Mouse (Mus musculus) testis, postnatal 10 days (tissue): ENCODE data around the gene Serpinf2.
"Not testable (repeated sequence)": the region's sequence is repeated elsewhere in the genome, so short reads cannot be mapped to it uniquely, and the experiment has no call there.

Experiments
- DNase-seq: peaks from one replicate; pipeline ENCODE4 v3.0.0; 2021; ENCODE audit warnings: low spot score

Gene Serpinf2

GRCm38 (mm10) chr11:75459141-75459711 is 19.8 kb upstream of the Serpinf2 start:
- peak; percentile 41 for DNase-seq

GRCm38 (mm10) chr11:75458628-75459041 is 19.2 kb upstream of the Serpinf2 start:
- peak; percentile 35 for DNase-seq

- DNase-seq = peak; percentile 55
These were observed 18.8 kb upstream of the Serpinf2 start for GRCm38 (mm10) chr11:75458169-75458568.

DNA sequence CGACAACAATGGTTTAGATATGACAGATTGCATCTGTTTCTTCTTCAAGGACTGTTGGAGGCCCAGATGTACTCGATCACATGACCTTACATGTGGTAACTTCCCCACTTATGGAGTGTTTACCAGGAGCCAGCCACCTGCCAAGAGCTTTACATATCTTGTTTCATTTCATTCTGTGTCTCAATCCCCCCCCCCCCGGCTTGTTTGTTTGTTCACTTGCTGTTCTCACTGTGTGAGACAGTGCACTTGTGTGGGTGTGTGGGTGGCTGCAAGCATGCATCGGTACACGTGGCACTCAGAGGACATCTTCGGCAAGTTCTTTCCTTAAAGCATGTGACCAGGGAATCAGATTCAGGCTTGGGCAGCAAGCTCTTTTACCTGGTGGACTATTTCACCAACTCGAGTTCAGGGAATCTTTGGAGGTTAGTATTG is 17.1 kb upstream of the Serpinf2 start:
- no peak for DNase-seq

GRCm38 (mm10) chr11:75455971-75456370 is 16.6 kb upstream of the Serpinf2 start:
- not testable (repeated sequence) for DNase-seq

DNA sequence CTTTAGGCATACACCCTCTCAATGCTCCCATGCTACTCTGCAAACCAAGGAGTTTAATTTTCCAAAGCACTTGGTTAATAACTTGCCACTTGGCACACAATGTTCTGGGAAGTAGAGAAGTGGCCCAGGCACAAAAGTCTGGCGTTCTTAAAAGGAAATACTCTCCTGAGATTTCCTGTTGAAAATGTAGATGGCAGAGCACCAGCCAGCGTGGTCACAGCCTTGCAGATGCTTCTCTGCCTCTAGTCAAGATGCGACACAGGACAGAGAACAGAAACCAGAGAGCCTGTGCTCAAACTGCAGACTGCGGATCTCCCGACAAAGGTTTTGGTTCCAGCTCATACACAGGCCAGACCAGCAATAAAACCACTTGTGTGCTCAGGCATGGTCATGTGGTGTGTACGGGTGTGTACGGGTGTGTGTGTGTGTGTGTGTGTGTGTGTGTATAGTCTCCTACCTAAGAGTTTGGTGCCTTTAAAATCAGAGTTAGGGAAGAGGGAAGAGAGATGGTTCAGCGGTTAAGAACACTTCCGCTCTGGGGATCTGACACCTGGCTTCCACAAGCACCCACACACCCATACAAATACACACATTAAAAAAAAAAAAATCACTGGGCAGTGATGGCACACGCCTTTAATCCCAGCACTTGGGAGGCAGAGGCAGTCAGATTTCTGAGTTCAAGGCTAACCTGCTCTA is 15.8 kb upstream of the Serpinf2 start:
- DNase-seq = no peak

DNA sequence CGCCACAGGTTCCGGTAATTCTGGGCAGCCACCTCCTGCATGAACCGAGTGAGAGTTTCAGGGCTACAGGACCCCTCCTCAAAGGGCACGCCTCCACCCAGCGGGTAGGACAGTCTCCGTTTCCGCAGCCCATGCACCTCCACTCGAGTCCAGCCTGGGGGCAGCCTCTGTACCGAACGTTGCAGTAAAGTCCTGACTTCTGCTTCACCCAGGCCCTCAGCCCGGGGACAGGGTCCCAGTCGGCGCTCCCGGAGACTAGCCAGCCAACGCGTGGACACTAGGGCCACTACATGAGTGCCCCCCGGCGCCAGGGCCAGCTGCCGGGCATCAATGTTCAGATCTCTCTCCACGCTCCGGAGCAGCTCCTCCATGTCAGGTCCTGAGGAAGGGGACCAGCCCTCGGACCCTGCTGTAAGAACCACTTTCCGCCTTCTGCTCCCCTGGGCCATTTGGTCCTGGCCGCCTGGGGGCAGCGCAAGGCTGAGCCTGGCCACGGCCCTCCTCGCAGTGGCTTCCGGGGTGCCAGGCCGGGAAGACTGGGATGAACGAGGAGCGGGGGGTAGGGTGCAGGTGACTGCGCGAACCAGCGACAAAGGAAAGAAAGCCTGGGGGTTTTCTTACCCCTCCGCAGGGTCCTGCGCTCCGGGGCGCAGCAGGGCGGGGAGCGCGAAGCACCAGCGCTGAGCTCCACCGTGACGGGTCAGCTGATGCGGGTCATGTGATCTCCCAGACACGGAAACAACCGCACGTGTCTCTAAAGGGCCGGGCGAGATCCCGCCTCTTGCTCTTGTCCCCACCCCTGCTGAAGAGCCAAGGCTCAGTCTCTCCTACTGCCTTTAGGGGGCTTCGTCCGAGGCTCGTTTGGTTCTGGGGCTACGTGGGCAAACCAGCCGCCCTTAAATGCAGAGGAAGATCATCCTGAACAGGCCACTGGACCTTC is 14.9 kb upstream of the Serpinf2 start, which contains the start of gene Wdr81:
Gene Wdr81 (minus strand): TSS at position 727 of the 940 bp plus-strand sequence.
- DNase-seq = peak; percentile 86

GRCm38 (mm10) chr11:75452812-75453557 is 13.6 kb upstream of the Serpinf2 start:
- DNase-seq = no peak

- no peak for DNase-seq
These were observed 12.7 kb upstream of the Serpinf2 start for GRCm38 (mm10) chr11:75452081-75452480.

- no peak for DNase-seq
These were observed 11.5 kb upstream of the Serpinf2 start for GRCm38 (mm10) chr11:75450936-75451335.

DNA sequence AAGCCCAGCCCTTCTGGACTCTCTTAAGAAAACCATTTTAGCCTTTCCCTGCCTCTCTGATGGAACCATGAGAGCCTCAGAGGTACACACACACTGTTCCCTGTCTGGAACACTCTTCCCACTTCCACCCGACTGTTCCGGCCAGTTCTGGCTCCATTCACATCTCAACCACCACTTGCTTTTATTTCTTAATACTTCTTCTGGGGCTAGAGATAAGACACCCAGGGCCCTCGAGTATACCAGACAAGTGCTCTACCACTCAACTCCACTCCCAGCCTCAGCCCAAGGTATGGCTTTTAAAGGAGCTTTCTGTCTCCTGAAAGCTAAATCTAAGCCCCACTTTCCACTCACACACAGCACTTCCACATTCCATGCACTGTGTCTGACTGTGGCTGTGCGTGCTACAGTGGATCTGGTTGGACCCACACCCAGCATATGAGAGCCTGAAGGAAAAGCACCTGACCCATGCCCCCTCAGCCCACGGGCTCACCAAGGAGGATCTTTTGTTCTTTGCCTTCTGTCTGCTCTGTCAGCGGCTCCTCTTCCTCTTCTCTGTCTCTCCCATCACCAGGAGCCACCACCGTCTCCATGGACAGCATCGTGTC is 11.0 kb upstream of the Serpinf2 start:
- DNase-seq = no peak

DNA sequence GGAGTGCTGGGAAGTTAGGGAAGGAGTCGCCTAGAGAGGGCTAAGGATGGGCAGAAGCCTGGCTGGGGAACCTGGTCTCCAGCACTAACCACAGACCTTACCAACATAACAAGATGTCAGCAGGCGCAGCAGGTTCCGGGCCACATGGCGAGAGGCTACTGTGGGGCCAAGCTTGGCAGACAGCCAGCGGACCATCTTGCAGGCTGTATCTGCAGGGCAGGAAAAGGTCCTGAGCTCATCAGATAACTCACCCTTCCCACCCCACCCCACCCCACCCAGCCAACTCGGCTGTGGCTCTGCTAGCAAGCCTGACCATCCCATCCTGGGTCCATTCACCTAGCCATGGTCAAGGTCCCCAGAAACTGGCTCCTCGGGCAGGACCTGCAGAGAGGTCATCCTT is 10.3 kb upstream of the Serpinf2 start:
- DNase-seq = no peak

GRCm38 (mm10) chr11:75448575-75448974 is 9.2 kb upstream of the Serpinf2 start:
- no peak for DNase-seq

- no peak for DNase-seq
These were observed 4.3 kb upstream of the Serpinf2 start for GRCm38 (mm10) chr11:75443711-75444110.

DNA sequence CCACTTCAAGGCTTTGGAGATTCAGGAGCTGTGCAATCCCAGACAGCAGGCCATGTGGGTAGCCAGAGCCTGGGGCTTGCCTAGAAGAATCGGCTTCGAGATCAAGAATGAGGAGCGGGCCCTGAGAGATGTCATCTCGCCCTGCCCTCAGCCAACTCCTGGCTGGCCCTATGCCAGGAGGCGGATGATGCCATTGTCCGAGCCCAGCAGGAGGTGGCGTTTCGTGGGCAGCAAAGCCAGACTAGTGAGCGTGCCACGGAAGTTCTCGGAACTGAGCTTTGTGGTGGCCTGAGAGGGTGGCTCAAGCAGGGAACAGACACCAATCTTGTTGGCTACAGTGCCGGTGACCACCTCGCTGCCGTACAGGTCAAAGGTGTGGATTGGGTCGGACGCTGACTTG is 2.2 kb upstream of the Serpinf2 start:
- no peak for DNase-seq

DNA sequence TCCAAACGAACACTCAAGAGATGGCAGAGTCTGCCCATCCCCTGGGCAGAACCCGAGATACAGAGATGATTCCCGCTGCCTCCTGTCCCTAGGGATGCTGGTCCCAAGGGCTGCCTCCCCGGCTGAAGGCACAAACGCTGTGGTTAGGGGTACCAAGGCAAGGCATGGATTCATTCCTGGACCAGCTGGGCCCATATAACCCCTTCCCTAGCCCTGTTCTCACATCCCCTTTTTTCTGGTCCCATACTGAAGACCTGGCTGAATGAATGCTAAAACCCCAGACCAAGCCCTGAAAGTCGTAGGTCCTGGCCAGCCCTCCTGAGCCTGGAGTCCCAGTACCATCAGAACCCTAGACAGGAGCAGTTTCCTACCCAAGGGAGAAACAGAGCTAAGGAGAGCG is 1.6 kb upstream of the Serpinf2 start:
- DNase-seq = no peak

GRCm38 (mm10) chr11:75439951-75440350 is 560 bp upstream of the Serpinf2 start:
- DNase-seq = no peak

DNA sequence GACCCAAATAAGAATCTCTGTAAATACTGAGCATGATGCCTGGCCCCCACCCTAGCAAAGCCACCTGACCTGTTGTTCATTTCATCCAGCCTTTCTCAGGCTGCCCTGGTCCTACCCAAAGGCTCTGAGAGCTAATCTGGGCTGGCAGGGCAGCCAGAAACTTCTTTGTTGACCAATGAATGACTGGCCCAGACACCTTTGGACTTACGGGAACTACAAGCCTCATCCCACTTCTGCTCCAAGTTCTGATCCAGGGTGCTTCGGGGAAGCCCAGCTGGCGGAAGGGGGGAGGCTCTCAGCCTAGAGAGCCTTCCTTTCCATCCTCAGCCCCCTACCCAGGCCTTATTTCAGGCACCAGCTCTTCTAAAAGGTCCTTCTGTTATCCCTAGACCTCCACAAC is 587 bp downstream of the Serpinf2 start:
- no peak for DNase-seq

- DNase-seq = peak; percentile 71
These were observed 1.2 kb downstream of the Serpinf2 start for GRCm38 (mm10) chr11:75438194-75438593.

- no peak for DNase-seq
These were observed 5.3 kb downstream of the Serpinf2 start for GRCm38 (mm10) chr11:75434138-75434537.

GRCm38 (mm10) chr11:75431307-75431706 is 8.1 kb downstream of the Serpinf2 start:
- no peak for DNase-seq
